Mouse (Mus musculus) thymus, postnatal 4 days (tissue): ENCODE results near the gene Hist2h2ac.
"Not testable (repeated sequence)": the region's sequence is repeated elsewhere in the genome, so short reads cannot be mapped to it uniquely, and the experiment has no call there.

Experiments
- DNase-seq: peaks from one replicate; pipeline ENCODE4 v3.0.0; 2021

The Hist2h2ac gene

GRCm38 (mm10) chr3:96179531-96179930, 41.1 kb downstream of the Hist2h2ac start:
- no peak for DNase-seq

GRCm38 (mm10) chr3:96178902-96179301, 41.8 kb downstream of the Hist2h2ac start:
- no peak for DNase-seq

GRCm38 (mm10) chr3:96178427-96178826, 42.3 kb downstream of the Hist2h2ac start:
- no peak for DNase-seq

GRCm38 (mm10) chr3:96175251-96175650, 45.4 kb downstream of the Hist2h2ac start:
- DNase-seq, result no peak

GRCm38 (mm10) chr3:96174042-96174441, 46.6 kb downstream of the Hist2h2ac start:
- DNase-seq, result not testable (repeated sequence)

GRCm38 (mm10) chr3:96173185-96173584, 47.5 kb downstream of the Hist2h2ac start:
- DNase-seq, result no peak

GRCm38 (mm10) chr3:96172197-96173178, 48.2 kb downstream of the Hist2h2ac start, which contains the start of gene Sf3b4:
Gene Sf3b4, plus strand, starts transcription at chr3:96172332.
- DNase-seq, result peak; percentile 86

GRCm38 (mm10) chr3:96171583-96172196, 49.0 kb downstream of the Hist2h2ac start:
- DNase-seq, result no peak

- DNase-seq, result peak; percentile 47
Observed at GRCm38 (mm10) chr3:96170976-96171545, 49.6 kb downstream of the Hist2h2ac start.
